Mouse (Mus musculus) CH12.LX (cell line): Measurements from ENCODE around the gene Klrb1c.

Source experiments
- CTCF ChIP-seq, 2 experiments: IDR thresholded peaks in 1 of 2; conservative IDR thresholded peaks in 1 of 2; 2 replicates each; pipeline ENCODE4 v1.5.1; 2011 to 2012; ENCODE audit warnings: low read depth in 2 of 2, low read length in 2 of 2, improper control_type of control experiment in 1 of 2, inconsistent platforms in 1 of 2, mild to moderate bottlenecking in 1 of 2, moderate library complexity in 1 of 2
- POLR2A ChIP-seq: IDR thresholded peaks from 2 replicates; pipeline ENCODE4 v1.6.1; 2011; ENCODE audit warnings: low read depth, mild to moderate bottlenecking, improper control_type of control experiment, low read length
- ZNF384 ChIP-seq: IDR thresholded peaks from 2 replicates; pipeline ENCODE4 v1.6.1; 2012; ENCODE audit warnings: low read depth, low read length, improper control_type of control experiment, inconsistent platforms

- TF ChIP-seq CTCF (conservative IDR thresholded peaks at IDR 0.05 in 1 of 2, IDR thresholded peaks at IDR 0.05 in 1 of 2; ENCODE audit: low read depth in 2 of 2, low read length in 2 of 2), result no peak
- TF ChIP-seq ZNF384, result peak; percentile 96
- TF ChIP-seq POLR2A, result no peak
Measured at GRCm38 (mm10) chr6:128797936-128798771, 9.1 kb upstream of the Klrb1c start.
